Mouse (Mus musculus) layer of hippocampus, adult 2 months (tissue): ENCODE results near the gene Ephb6. TPM values are rescaled to one million over a fixed set of nuclear protein-coding genes. Genes with fewer than 3 reads are reported as not detected.
A peak's percentile ranks its signal among the peaks of the same experiment; 100 is the strongest.
"Not testable (repeated sequence)": the region's sequence is repeated elsewhere in the genome, so short reads cannot be mapped to it uniquely, and the experiment has no call there.

Experiments used
- DNase-seq, 2 experiments: peaks; one replicate each; pipeline ENCODE4 v3.0.0; 2022; ENCODE audit warnings: low spot score in 2 of 2
- H3K27ac ChIP-seq: fragments of 200-600 bp; 2 replicates; pipeline ENCODE4 v1.8.1; 2022
- H3K4me3 ChIP-seq: fragments of 200-600 bp; 2 replicates; pipeline ENCODE4 v1.8.1; 2022; ENCODE audit warnings: mild to moderate bottlenecking
- CTCF ChIP-seq: fragments of 200-600 bp; conservative IDR thresholded peaks from 2 replicates; pipeline ENCODE4 v1.8.1; 2022; ENCODE audit warnings: antibody characterized with exemption, mild to moderate bottlenecking, moderate library complexity
- long read RNA-seq, 2 experiments: library from polyadenylated mRNA; stranded (forward); transcript quantifications; one replicate each; pipeline ENCODE4 v2.0.0; 2021; ENCODE audit warnings: borderline mapping rate in 2 of 2
- total RNA-seq, 2 experiments: library from RNA; stranded (reverse); gene quantifications; 2 replicates each; pipeline ENCODE4 v1.2.3; 2021

The Ephb6 gene
- total RNA-seq, result 10 to 100 TPM; 74.3 to 77.3 TPM
- long read RNA-seq, experiment 1, transcript Ephb6-201 (18 exons, 3,762 nt), result major isoform, 30 of 84 reads
- long read RNA-seq, experiment 1, partial matches to known transcripts, result 31 of 84 reads
- long read RNA-seq, experiment 1, other reads (novel, unspliced or antisense), result 23 of 84 reads
- long read RNA-seq, experiment 2, transcript Ephb6-201 (18 exons, 3,762 nt), result major isoform, 63 of 117 reads
- long read RNA-seq, experiment 2, partial matches to known transcripts, result 31 of 117 reads
- long read RNA-seq, experiment 2, other reads (novel, unspliced or antisense), result 23 of 117 reads

DNA sequence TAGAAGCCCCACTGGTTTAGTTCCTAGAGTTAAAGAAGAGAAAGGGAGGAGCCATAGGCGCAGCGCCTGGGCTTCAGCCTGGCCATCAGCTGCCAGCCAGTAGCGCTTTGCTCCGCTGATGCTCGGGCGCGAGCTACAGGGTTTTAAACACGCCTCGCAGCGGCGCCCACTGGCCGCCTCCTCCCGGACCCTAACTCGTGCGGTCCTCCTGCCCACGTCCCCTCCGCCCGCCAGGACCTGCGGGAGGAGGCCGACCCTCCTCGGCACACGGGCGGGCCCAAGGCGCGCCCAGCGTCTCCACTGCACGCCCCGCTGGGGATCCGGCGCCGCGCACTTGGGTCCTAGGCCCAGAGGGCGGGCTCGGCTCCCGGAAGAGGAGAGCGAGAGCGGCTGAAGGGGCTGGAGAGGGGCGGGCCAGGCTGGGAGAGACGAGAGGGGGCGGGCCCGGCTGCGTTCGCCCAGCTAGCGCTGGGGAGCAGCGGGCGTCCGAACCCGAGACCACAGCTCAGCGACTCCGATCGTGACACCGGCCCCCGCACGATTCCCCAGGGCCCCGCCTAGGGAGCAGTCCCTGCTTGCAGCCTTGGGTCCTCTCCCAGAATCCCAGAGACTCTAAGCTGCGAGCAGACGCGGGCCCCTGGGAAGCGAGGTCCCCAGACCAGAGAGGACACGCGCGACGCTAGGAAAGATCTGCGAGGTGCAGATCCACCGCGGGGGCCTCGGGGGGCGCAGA lies at the start of gene Ephb6:
Gene Ephb6, plus strand, starts transcription at position 422 of the 733 bp plus-strand sequence.
- H3K27ac ChIP-seq, result peak within 1 kb of the TSS; percentile 82
- DNase-seq, result peak; percentile 43 to 49

DNA sequence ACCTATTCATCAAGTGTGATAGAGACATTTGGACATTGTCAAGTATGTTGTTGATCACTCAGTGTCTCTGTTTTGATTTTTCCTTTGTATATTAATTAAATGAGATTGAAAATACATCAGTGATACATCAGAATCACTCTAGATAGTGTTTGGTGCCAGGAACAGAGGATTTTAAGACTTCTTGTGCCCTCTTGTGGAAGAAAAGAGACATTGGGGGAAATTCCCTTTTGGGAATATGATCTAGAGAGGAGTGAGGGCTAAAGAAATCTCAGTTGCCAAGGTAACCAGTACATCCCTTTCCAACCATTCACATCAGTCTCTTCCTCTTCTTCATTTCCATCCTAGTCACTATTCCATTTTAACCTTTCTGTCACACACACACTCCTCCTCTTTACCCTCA lies 48.9 kb upstream of the Ephb6 start:
- Histone ChIP-seq H3K27ac (no peak overlapping the region), H3K4me3 (no peak overlapping the region)
- peak in 1 of 2 experiments; percentile 39 for DNase-seq
- peak; percentile 76 for TF ChIP-seq CTCF

More for the DNA sequence above, at the start of gene Ephb6:
- TF ChIP-seq CTCF, result no peak
- H3K4me3 ChIP-seq, result peak within 1 kb of the TSS; percentile 81

DNA sequence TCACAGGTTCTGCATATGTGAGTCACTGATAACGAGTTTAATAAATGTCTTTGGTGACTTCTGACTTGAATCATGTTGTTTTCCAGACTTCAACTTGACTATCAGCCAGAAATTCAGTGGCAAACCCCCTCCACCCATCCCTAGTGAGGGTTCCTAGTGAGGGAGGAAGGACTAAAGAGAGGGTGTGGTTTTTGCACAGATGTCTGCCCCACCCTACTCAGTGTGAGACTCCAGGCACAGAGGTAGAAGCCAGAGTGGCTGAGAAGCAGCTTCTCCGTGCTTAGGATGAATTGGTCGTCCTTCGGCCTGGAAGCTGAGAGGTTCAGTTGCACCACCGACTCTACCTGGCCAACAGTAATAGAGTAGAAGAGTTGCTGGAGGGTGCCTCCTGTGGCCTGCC lies 47.8 kb upstream of the Ephb6 start:
- no peak overlapping the region for H3K27ac ChIP-seq
- H3K4me3 ChIP-seq, result no peak overlapping the region
- no peak for DNase-seq
- no peak for TF ChIP-seq CTCF

DNA sequence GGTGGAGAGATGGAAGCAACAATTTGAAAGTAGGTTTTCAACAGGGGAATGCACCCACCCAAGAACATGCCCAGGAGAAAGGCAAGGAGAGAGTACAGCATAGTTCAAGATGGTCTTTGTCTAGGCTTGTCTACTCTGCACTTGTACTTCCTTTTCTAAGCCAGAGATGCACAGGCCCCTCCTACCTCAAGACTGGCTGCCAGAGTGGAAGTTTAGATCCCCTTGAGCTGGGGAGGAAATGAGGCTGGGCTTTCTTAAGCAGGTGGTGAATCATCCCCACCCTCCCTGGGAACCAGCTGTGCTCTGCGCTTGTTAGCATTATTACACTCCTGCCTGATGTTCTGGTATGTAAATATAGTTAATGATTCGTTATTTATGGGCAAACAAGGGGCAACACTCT lies 47.0 kb upstream of the Ephb6 start:
- no peak for DNase-seq
- H3K4me3 ChIP-seq, result no peak overlapping the region
- TF ChIP-seq CTCF, result no peak
- H3K27ac ChIP-seq, result no peak overlapping the region

DNA sequence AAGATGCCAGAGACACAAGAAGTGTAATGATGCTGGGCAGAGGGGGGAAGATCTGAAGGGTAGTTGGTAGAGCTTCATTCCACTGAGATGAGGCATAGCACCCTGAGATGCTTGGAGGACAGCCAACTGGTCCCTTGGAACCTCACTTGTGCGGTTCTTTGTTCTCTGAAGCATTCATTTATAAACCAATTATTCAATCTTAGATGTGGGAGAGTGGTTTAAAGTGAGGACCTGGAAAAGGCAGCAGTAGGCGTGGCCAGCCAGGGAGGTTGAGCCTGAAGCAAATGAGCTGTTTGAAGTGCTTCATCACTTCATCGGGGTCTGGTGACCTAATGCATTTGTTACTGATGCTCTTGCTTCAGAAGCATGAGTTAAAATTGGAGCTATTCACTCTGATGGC lies 46.0 kb upstream of the Ephb6 start:
- Histone ChIP-seq H3K4me3 (no peak overlapping the region), H3K27ac (peak overlapping the region; percentile 43; the same call in 1 of the 2 replicates)
- no peak for DNase-seq
- no peak for TF ChIP-seq CTCF

DNA sequence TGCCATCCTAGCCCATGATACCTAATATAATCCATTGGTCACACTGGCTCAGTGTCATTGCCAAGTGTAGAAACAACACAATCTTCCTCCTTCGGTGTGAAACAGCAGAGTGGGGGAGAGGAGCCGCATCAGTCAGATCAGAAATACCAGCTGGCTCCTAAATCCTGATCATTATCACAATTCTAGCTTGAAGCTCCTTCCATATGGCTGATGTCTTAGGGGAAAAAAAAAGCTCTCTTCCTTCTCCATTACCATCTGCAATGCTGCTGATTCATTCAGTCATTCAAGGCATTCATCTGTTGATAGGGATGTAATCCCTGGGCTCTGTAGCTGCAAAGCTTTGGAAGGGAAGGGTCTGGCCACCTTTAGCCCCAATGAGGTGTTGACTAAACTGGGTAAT lies 45.0 kb upstream of the Ephb6 start:
- TF ChIP-seq CTCF, result no peak
- Histone ChIP-seq H3K4me3 (no peak overlapping the region), H3K27ac (peak overlapping the region; percentile 78)
- DNase-seq, result peak in 1 of 2 experiments; percentile 70

DNA sequence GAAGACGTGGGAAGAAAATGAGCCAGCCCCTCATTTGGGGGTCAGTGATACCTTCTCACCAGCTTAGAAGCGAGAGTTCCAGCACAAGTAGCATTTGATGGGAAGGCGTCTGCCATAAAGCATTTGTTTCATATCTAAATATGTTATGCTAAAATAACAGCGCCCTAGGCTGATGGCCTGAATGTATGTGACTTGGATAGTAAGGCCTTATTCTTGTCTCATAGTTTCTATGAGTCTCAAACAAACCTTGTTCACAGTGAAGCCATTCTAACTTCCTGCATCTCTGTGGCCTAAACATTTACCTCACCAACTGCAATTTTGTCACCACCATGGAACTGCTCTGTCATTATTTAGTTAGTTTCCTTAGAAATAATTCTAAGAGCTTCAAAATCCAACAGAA lies 42.7 kb upstream of the Ephb6 start:
- no peak for TF ChIP-seq CTCF
- DNase-seq, result no peak
- H3K4me3 ChIP-seq, result no peak overlapping the region

DNA sequence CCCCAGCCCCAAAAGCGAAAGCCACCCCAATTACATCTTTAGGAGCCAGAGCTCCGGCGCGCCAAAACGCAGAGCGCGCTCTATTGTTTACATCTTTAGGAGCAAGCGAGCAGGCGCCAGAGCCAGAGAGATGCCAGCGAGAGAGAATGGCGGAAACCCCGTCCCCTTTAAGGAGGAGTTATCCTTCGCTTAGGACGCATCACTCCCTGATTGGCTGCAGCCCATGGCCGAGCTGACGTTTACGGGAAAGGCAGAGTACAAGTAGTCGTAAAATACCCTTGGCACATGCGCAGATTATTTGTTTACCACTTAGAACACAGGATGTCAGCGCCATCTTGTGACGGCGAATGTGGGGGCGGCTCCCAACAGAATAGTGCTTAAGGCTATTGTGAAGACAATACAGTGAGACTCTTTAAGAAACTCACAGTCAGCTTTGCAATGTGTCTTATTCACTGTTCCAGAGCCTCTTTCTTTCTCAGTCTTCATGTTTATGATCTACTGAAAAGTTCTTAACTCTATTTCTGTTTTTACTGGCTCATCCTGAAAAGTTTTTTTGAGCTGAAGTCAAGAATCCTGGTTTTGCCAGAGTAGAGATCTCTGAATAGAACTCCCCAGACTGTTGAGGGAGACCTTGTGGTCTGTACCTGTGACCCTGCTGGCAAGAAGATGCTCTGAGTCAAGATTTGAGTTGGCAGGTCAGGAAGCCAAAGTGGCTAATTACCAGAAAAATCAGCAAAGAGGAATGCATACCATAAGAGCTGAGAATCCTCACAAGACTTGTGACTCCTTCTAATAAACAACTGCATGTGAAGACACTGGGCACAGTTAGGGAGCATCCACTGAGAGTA lies 42.0 kb upstream of the Ephb6 start:
- H3K4me3 ChIP-seq, DNase-seq, H3K27ac ChIP-seq: not testable (repeated sequence)

More for the DNA sequence above, 42.7 kb upstream of the Ephb6 start:
- no peak overlapping the region for H3K27ac ChIP-seq

DNA sequence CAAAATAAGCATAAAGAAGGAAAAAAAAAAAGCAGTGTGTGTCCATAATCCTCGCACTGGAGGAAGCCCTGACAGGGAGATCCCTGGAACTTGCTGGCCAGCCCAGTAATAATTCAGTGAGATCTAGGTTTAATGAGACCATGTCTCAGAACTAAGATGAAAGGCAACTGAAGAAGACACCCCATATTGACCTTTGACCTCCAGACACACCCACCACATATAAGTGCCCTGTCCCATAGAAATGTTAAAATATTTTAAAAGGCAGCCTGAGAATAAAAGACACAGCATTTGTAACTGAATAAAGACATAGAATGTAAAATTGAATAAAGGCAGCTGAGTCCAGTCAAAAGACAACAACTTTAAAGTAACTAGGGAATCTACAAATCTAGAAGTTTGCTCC lies 40.0 kb upstream of the Ephb6 start:
- no peak overlapping the region for H3K4me3 ChIP-seq
- no peak for DNase-seq
- no peak for TF ChIP-seq CTCF
- H3K27ac ChIP-seq, result no peak overlapping the region

DNA sequence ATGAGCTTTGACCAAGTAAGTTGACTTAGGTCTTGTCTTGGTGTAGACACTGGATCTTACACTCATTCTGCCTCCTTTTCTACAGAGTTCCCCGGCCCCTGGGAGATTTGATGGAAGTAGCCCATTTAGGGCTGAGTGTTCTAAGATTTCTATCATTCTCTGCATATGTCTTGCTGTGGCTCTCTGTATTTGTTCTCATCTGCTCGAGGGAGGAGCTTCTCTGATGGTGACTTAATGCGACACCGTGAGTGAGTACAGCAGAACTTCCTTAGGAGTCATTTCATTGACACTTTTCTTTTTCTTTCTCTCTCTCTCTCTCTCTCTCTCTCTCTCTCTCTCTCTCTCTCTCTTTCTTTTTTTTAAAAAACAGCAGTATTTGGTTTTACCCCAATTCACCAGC lies 38.3 kb upstream of the Ephb6 start:
- DNase-seq, result no peak
- H3K4me3 ChIP-seq, result no peak overlapping the region
- no peak overlapping the region for H3K27ac ChIP-seq
- no peak for TF ChIP-seq CTCF

DNA sequence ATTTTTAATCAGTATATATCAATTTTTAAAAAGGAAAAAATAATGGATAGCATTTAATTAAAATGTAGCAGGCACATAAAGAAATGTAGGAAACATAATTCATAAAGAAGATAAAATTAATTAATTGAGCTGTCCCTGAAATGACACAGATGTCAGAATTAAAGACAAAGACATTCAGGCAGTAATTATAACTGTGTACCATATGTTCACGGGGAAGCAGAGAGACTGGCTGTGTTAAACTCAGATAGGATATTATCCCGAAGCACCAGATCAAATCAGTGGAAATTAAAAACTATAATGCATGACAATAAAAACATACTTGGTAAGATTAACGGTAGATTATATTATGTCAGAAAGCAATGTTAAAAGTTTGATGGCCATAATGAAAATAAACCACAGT lies 36.2 kb upstream of the Ephb6 start:
- no peak for TF ChIP-seq CTCF
- no peak overlapping the region for H3K4me3 ChIP-seq
- no peak for DNase-seq
- no peak overlapping the region for H3K27ac ChIP-seq

DNA sequence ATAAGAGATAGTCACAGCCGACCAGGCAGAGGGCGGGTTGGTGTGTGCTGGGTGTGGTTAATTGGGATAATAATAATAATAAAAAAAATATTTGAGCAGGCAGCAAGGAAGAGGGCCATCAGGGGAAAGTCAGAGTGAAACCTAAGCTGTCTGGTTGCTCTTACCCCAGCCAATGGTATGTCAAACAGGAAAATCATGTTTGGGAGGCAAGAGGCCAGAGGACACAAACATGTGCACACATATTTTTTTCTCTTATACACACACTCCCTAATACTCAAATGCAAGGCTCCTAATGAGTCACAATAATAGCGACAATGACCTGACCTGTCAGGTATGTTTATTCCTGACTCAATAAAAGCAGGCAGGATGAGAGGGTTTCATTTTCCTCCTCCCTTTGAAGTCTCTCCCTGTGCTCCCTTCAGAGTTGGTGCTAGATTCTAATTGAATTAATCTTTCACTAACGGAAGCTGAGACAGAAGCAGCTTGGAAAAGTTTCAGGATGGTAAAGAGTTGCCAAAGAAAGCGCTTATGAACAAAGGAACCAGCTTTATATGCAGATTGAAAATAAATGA lies 28.7 kb upstream of the Ephb6 start:
- Histone ChIP-seq H3K27ac (no peak overlapping the region), H3K4me3 (no peak overlapping the region)
- no peak for DNase-seq
- no peak for TF ChIP-seq CTCF

DNA sequence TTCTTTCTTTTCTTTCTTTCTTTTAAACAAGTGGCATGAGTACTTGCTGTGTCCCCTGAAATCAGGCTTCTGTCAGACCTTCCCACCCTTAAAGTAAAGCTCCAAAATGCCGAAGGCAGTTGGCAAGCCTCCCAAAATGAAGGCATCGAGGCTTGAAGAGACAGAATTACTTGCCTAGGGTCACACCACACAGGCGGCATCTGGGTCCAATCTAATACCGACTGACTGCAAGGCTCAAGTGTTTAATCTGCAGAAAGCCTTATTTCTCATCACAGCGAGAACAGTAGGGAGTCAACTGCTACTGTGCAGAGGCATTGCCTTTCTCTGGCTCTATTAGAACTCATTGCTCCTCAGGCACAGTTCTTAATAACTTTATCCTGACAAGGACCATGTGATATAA lies 28.0 kb upstream of the Ephb6 start:
- TF ChIP-seq CTCF, result no peak
- Histone ChIP-seq H3K27ac (no peak overlapping the region), H3K4me3 (no peak overlapping the region)
- DNase-seq, result no peak
